Mouse (Mus musculus) spleen, postnatal 4 days (tissue): ENCODE data around the gene Irak2.

ENCODE experiments used
- DNase-seq, 2 experiments: peaks; one replicate each; pipeline ENCODE4 v3.0.0; 2022; ENCODE audit warnings: low spot score in 2 of 2

Gene Irak2

DNA sequence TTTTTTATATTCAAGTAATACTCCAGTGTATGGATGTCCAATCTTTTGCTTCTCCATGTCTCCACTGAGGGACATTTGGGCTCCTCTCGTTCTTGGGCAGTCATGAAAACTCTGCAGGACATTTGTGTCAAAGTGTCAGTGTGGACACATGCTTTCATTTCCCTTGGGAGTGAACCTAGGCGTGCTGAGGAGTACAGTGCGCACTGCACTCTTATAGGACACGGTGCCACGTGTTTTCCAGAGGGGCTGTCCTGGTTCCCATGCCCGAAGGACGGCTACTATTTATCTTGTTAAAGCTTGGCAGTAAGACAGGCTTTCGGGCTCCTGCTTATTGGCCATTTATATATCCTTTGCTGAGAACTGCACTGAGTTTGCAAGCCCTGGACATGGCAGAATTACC, 4.3 kb downstream of the Irak2 start:
- DNase-seq = no peak

DNA sequence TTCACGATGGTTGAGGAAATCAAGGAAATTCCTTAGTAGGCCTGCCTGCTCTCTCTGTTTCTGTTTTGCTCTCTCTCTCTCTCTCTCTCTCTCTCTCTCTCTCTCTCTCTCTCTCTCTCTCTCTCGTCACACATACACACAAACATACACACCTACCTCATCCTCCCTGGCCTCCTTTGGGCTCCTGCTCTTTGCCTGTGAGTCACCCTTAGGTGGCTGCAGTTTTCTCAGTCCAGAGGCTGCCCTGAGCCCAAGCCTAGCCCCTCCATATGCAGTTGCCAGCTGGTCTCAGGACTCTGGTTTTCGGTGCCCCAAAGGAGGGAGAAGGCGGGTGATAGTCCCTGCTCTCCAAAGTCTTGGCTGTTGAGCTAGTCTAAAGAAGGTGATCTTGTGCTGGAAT, 4.8 kb downstream of the Irak2 start:
- no peak for DNase-seq

DNA sequence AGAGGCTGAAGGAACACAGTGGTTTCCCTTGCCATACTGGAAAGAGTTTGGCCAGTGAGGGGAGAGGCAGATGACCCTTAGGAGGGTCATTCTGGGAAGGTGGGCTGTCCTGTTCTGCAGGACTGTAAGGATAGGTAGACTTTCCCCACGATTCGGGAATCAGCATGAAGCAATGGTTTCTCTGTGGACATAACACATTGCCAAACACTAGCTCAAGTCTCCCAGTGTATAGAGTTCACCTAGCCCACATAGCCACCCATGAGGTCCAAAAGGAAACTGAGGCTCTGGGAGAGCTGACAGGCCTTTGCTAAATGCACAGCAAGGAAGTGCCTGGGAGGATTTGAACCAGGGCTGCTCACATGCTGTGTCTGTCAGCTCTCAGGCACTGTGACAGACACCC, 5.7 kb downstream of the Irak2 start:
- DNase-seq = no peak

DNA sequence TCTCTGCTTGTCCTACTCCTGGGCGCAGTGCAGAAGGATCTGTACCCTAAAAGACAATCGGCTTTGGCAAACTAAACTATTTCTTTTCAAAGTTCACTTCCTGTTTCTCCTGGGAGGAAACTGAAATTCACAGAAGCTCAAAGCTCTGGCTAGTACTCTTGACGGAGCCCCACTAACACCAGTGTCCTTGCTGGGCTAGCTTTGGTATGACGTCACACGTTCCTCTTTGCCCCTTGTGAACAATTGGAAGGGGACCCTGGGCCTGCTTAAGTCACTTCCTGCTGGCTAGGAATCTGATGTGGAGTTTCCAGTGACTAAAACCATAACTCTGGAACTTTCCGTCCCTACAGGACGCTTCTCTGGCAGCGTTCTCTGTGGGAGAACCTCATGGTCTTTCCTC, 6.5 kb downstream of the Irak2 start:
- DNase-seq = no peak

DNA sequence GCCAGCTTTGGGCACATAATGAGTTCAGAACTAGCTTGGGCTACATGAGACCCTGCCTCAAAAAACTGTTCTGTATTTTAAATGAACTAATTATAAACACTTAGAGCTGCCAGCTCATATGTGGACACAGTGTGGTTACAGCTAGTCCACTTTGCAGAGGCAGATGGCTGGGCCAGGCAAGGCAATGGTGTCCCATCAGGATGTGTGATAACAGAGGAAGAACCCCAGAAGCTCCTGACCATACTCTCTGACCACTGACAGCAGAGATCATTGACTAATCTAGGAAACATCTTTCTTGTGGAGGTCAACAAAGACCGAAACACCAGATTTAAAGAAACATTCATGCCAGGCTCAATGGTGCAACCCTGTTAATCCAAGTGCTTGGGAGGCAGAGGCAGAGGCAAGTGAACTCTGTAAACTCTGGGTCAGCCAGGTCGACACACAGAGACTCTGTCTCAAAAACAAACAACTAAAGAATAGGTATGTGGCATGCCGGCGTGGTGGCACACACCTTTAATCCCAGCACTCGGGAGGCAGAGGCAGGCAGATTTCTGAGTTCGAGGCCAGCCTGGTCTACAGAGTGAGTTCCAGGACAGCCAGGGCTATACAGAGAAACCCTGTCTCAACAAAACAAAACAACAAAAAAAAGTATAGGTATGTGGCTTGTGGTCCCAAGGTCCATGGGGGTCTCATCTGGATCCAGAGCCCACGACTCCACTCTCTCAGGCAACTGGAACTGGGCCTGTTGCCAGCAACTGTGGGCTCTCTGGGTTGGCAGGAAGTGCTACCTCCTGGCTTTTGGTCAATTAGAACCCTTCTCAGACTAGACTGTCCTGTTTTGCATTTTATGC, 11.3 kb downstream of the Irak2 start:
- no peak for DNase-seq

DNA sequence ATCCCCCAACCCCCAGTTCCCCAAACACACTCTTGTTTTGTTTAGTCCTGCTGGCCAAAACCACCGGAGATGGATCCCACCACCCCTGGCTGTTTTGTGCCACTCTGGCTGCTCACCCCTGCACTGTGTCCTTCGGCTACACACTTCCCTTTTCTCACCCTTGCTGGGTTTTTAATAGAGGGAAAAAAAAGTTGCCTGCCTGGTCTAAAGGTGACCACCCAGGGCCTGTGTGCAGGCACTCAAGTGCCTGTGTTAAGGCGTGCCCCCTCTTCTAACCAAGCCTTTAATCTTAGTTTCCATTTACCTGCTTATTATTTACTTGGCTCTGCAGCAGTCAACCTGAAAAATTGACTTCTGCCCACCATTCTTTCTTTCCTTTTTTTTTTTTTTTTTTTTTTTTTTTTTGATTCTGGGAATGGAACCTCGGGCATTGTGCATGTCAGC, 12.0 kb downstream of the Irak2 start:
- no peak for DNase-seq

DNA sequence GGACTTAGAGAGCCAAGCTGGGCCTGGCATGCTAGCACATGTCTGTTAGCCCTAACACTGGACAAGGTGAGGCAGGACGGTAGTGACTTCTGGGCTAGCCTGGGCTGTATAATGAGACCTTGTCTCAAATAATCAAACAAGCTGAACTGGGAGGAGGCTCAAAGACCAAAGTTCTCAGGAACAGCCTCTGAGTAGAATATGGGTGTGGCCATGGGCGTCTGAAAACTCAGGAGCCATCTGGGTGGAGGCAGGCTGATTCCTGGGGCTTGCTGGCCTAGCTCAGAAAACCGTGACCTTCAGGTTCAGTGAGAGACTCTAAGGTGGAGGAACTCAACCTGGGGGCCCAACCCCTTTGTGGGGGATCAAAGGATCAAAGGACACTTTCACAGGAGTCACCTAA, 13.4 kb downstream of the Irak2 start:
- no peak for DNase-seq

DNA sequence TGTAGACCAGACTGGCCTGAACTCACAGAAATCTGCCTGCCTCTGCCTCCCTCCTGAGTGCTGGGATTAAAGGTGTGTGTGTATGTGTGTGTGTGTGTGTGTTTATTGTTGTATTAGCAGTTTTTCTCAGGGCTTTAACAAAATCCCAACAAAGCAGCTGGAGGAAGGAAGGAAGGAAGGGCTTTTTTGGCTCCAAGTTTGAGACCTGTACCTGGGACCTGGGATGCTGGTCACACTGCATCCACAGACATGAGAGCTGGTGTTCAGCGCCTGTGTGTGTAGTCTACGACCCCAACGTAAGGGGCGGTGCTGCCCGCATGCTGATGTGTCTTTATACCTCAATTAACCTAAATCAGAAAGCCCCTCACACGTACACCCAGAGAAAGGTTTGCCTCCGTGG, 15.3 kb downstream of the Irak2 start:
- no peak for DNase-seq

DNA sequence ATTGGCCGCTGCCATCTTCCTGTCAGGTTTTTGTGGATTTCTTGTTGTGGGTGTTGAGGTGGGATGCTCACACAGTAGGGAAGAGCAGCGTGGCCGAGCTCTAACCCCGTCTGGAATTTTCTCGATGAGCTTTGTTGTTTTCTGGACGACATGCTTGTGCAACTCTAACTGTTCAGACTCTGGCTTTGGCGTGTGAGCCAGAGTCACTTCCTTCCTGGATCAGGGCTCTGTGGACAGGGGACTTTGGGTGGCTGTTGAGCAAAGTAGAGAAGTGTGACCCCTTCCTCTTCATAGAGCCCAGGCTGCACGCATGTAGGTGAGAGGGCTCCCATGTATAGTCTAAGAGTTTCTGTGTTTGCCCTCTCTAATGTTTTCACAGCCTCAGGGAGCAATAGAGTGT, 15.8 kb downstream of the Irak2 start:
- no peak for DNase-seq

DNA sequence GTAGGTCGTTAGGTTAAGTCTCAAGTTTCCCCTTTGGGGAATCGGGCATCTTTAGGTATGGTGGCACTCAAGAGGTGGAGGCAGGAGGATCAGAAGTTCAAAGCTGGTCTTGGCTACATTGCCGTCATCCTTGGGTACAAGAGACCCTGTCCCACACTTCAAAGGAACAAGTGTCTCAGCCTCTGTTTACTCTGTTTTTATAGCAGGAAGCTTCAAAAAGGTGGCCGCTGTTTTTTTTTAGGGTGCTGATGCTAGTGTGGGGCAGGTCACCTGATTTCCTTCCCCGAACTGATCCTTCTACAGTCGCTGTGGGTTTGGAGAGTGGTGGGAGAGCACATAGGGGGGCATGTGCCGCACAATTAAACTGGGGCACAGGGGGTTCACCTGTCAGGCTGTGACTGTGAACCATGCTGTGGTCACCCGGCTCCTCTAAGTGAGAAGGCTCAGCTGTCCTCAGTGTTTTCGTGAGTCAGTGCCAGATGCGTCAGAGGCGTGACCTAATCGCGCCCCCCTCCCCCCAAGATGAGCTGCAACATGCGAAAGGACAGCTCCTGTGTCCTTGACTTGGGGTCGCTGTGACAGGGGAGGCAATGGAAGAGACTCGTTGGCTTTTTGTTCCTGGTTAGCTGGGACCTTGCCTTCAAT, 16.6 kb downstream of the Irak2 start:
- no peak for DNase-seq

DNA sequence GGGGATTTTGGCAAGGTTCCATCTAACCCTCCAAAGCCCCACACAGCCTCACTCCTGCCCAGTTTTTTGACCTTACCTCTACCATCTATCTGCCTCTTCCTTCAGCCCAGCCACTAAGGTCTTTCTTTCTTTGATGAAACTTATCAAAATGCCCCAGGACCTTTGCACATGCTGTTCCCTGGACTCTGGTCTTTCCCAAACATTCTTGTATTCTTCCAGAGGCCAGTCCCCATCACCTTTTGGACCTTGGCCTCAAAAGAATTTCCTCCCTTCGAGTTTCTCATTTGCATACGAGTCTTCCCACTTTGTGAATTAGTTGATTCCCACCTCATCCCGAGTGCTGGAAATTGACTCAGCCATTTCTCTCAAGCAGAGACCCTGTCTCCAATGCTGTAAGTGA, 17.2 kb downstream of the Irak2 start:
- no peak for DNase-seq

DNA sequence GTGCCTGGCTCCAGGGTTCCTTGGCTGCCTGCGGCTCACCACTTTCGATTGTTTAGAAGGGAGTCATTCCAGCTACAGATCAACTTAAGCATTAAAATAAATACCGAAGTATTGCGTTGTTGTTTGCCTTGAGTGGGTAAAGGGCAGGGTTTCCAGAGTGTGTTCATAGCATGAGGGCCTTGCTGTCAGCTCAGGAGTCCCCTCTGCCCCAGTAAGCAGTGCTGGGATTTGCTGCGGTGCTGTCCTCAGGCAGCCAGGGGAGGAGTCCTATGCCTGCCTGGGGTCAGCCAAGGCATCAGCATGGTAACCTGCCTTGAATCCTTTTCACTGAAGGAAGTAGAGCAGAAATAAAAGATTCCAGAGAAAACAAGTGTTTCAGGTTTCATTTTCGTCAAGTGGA, 18.6 kb downstream of the Irak2 start:
- no peak for DNase-seq

DNA sequence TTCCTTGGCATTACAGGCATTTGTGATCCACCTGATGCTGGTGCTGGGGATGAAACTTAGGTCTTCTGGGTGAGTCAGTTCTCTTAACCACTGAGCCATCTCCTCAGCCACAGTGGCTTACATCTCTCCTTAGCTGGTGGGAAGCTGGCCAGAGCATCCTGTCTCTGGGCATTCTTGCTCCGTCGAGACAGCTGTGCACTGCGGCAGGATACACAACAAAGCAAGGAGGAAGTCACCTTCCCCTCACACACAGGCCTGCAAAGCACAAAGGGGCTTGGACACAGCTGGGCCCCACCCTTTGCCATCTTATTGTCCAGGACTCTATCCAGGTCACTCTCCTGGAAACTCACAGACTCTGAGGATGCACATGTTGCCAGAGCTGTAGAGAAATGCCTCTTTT, 20.0 kb downstream of the Irak2 start:
- no peak for DNase-seq

DNA sequence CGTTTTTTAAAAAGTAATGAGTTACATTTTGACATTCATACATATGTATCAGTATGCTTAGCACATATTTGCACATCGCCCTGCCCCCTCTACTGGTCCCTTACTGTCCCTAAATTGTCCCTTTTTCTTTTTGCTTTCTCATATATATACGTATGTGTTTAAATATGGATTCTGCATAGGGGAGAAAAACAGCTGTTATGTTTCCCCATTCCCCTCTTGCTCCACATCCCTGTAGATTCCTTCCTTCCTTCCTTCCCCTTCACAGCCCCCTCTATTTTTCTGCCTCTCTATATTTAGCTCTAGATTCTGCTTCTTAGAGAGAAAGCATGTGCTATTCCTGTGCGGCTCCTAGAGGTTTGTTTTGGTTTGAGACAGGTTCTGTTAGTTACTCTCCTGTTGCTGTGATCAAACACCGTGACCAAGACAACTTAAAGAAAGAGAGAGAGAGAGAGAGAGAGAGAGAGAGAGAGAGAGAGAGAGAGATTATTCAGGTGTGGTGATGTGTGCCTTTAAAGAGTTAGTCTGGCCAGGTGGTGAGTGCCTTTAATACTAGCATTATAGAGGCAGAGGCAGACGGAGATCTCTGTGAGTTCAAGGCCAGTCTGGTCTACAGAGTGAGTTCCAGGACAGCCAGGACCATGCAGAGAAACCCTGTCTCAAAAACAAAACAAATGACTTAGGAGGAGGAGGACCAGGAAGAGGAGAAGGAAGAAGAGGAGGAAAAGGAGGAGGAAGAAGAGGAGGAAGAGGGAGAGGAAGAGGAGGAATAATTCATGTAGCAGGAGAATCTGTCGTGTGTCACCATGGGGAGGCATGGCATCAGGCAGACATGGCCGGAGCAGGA, 21.6 kb downstream of the Irak2 start:
- DNase-seq = no peak

DNA sequence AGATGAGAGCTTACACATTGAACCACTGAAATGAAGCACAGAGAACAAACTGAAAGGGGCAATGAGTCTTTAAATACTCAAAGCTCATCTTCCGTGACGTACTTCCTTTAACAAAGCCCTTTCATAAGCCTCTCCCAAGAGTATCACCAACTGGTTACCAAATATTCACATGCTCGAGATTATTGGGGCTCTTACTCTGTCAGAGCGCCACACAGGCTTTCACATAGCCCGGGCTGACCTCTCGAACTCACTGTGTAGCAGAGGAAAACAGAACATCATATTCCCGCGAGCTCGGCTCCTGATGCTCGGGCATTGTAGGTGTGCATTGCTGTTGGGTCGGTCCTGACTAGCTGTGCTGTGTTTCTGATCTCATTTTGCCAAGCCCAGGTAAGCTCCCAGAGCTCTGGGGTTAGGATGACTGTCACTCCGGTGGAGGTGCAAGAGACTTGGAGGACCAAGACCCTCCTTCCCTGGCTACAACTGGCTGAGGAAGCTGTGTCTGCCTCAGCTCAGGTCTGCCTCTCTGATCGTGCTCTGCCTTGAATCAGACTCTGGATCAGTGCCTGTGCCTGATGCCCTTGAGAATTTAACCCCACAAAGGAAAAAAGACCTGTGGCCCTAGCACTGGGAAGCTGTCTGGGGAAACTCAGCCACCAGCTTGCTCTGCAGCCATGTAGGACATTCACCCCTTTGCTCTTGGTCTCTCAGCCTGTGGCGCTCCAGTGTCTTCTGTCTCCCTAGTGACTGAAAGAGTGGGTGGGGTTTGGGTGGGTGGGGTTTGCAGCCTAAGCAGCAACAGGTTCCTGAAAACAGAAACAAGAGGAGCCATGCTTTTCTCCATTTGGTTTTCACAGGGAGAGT, 22.5 kb downstream of the Irak2 start:
- peak in 1 of 2 experiments; percentile 38 for DNase-seq

DNA sequence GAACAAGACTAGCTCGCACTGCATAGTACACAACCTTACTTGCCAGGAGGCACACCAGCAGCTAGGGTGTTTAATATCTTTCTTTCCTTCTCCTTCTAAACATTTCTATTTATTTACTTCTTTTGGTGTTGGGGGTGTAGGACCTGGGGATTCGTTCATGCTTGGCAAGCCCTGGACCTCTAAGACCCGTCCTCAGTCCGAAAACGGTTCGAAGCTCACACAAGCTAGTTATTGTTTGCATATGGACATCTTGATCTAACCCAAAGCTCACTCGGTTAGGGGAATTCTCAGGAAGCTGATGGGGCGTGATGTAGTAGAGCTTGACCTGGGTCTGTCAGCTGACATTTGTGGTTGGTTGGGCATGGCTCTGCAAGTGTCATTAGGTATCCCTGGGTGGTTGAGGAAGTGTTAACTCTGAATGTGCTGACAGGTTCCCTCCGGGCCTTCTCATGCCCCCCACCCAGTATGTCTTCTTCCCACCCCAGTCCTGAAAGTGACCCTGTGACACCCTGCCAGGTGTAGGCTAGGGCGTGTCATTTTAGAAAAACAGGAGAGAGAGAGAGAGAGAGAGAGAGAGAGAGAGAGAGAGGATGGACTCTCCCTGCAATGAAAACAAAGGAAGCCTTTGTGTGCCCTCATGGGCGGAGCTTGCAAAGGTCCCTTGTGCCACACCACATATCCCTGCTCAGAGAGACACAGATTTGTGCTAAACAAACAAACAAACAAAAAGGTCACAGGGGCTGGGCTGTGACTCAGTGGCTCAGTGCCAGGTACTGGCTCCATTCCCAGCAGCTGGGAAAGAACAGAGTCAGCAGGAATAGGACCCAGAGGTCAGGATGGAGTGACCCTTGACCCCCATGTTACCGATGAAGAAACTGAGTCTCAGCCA, 23.3 kb downstream of the Irak2 start:
- peak; percentile 51 to 71 for DNase-seq

DNA sequence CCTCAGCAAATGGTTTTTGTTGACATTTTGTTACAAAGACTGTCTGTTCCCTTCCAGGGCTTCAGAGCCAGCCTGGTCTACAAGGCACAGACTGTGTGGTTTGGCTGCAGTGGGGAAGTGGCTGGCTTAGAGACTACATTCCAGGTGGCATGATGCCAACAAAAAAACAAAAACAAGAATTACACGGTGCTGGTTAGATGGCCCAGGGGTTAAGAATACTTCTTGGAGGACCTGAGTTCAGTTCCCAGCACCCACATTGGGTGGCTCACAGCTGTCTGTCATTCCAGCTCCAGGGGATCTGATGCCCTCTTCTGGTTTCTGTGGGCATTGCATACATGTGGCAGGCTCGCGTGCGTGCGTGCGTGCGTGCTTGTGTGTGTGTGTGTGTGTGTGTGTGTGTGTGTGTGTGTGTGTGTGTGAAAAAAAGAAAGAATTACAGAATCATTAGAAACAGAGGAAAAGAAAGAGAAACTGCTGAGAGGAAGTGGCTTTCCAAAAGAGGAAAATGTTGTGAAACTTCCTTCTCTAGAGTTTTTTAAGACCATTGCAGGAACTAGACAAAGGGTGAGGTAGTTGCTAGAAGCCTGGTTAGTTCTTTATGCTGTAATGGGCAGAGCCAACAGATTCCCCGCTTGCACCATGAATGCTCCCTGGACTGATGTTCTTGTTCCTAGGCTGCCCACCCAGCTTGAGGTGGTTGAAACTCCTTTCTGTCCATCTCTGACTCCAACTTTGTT, 24.9 kb downstream of the Irak2 start:
- no peak for DNase-seq

DNA sequence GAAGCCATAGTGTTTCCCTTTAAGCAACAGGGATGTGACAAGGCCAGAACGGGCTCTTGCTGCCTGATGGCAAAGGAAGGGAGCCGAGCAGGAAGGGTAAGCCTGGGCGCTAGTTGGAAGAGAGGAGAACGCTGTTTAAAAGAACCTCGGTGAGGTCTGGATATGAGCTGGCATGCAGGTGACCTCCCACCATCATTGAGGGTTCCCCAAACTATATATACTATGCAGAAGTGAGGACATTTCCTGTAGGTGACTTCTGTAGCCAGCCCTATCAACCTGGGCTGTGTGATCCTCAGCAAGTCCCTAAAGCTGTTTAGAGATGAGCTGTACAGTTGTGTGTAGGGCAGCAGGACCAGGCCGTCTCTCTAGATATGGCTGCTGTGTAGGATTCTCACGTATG, 26.0 kb downstream of the Irak2 start:
- no peak for DNase-seq

DNA sequence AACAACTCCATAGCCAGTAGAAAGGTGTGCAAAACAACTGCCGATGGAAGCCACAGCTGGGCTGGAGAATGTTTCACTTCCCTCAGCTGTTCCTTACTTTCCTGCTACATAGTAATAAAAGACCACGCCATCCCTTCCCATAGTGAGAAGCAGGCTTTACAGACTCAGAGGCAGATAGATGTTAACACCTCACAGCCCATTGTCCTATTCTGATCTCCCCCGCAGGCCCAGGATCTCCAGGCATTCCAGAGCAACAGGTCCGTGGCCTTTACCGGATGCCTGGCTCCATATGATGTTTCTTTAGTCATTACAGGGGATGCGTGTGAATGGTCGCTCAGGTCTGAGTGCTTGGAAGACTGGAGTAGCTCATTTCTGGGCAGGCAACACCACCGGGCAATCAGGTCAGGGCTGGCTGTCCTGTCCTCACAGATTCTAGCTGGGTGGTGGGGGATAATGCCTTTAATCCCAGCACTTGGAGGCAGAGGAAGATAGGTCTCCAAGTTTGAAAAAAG, 29.4 kb downstream of the Irak2 start:
- no peak for DNase-seq
